Mouse (Mus musculus): ENCODE data around the gene Phf12.
"Not testable (repeated sequence)": the region's sequence is repeated elsewhere in the genome, so short reads cannot be mapped to it uniquely, and the experiment has no call there.

Phf12 gene

GRCm38 (mm10) chr11:78031947-78032808 is 49.6 kb downstream of the Phf12 start, which contains the start of gene Dhrs13:
Gene Dhrs13, plus strand, starts transcription at chr11:78032280.
- peak; percentile 83 for DNase-seq (ENCODE audit: low spot score in 2 of 2)

GRCm38 (mm10) chr11:78032809-78033195 is 50.2 kb downstream of the Phf12 start:
- no peak for DNase-seq (ENCODE audit: low spot score in 2 of 2)

- DNase-seq (ENCODE audit: low spot score in 2 of 2), result no peak
These were observed 51.5 kb downstream of the Phf12 start for GRCm38 (mm10) chr11:78033931-78034617.

GRCm38 (mm10) chr11:78036791-78037190 is 54.2 kb downstream of the Phf12 start:
- DNase-seq (ENCODE audit: low spot score in 2 of 2), result no peak

- DNase-seq (ENCODE audit: low spot score in 2 of 2), result peak in 1 of 2 experiments; percentile 28
These were observed 55.5 kb downstream of the Phf12 start, which contains the start of gene Flot2 for GRCm38 (mm10) chr11:78037831-78038752. Gene Flot2, plus strand, starts transcription at chr11:78037931.

- no peak for DNase-seq (ENCODE audit: low spot score in 2 of 2)
These were observed 58.3 kb downstream of the Phf12 start for GRCm38 (mm10) chr11:78040878-78041277.

- not testable (repeated sequence) for DNase-seq (ENCODE audit: low spot score in 2 of 2)
These were observed 59.8 kb downstream of the Phf12 start for GRCm38 (mm10) chr11:78042290-78042870.

GRCm38 (mm10) chr11:78044758-78045251 is 62.3 kb downstream of the Phf12 start:
- no peak for DNase-seq (ENCODE audit: low spot score in 2 of 2)

- not testable (repeated sequence) for DNase-seq (ENCODE audit: low spot score in 2 of 2)
These were observed 66.1 kb downstream of the Phf12 start for GRCm38 (mm10) chr11:78048637-78049036.

GRCm38 (mm10) chr11:78053078-78053477 is 70.5 kb downstream of the Phf12 start:
- DNase-seq (ENCODE audit: low spot score in 2 of 2), result no peak

GRCm38 (mm10) chr11:78056946-78057345 is 74.4 kb downstream of the Phf12 start:
- DNase-seq (ENCODE audit: low spot score in 2 of 2), result no peak

GRCm38 (mm10) chr11:78059833-78060757 is 77.5 kb downstream of the Phf12 start:
- peak; percentile 40 to 55 for DNase-seq (ENCODE audit: low spot score in 2 of 2)

GRCm38 (mm10) chr11:78062563-78062962 is 80.0 kb downstream of the Phf12 start:
- no peak for DNase-seq (ENCODE audit: low spot score in 2 of 2)

- no peak for DNase-seq (ENCODE audit: low spot score in 2 of 2)
These were observed 83.4 kb downstream of the Phf12 start for GRCm38 (mm10) chr11:78065906-78066305.

- DNase-seq (ENCODE audit: low spot score in 2 of 2), result no peak
These were observed 84.1 kb downstream of the Phf12 start for GRCm38 (mm10) chr11:78066641-78067040.

GRCm38 (mm10) chr11:78067566-78067965 is 85.0 kb downstream of the Phf12 start:
- DNase-seq (ENCODE audit: low spot score in 2 of 2), result no peak

- DNase-seq (ENCODE audit: low spot score in 2 of 2), result no peak
These were observed 86.6 kb downstream of the Phf12 start for GRCm38 (mm10) chr11:78069130-78069529.

- DNase-seq (ENCODE audit: low spot score in 2 of 2), result no peak
These were observed 87.1 kb downstream of the Phf12 start for GRCm38 (mm10) chr11:78069646-78070045.

GRCm38 (mm10) chr11:78071938-78072337 is 89.4 kb downstream of the Phf12 start:
- no peak for DNase-seq (ENCODE audit: low spot score in 2 of 2)

Data from frontal cortex, postnatal 14 days (tissue).